Mouse (Mus musculus): ENCODE data around the gene Daglb.

DNA sequence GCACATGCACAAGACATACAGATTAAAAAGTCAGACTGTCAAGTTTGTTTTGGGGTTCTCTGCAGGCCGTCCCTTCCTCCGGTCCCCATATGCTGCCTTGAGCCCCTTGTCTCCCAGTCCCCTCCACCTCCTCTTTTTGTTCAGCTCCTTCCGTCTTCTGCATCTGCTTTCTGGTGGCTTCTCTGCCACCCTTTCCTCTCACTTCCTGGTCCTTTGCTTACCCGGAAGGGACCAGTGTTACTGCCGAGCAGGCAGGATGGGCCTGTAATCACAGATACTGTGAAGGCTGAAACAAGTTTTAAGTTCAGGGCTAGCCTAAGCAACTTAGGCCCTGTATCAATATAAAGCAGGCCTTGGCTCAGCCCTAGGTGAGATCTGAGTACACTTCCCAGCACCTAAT lies 23.6 kb downstream of the Daglb start:
- TF ChIP-seq POLR2A (IDR thresholded peaks at IDR 0.05; ENCODE audit: extremely low read depth, insufficient read depth, low read length) (no peak), CTCF (IDR thresholded peaks at IDR 0.05; ENCODE audit: low read depth, low read length) (no peak)

Measured in liver, adult 2 months (tissue).